Mouse (Mus musculus) lung, postnatal 0 days (tissue): ENCODE measurements at regions not wholly inside any gene's neighbourhood (a gene's known extent, or its start where the extent isn't known, plus 50 kb on each side); places are given as distances from the start of the nearest gene placed in this dataset.
A peak's percentile ranks its signal among the peaks of the same experiment; 100 is the strongest.

Experiments used
- ATAC-seq: fragments of 200-750 bp; cut with Nextera tagmentation; 2 replicates; pipeline ENCODE4 v1.8.0; 2017; ENCODE audit warnings: moderate library complexity
- DNase-seq: peaks from one replicate; pipeline ENCODE4 v3.0.0-alpha.2; 2016; ENCODE audit warnings: low spot score
- H3K27ac ChIP-seq: fragments of 300-500 bp; sonication (generic); 2 replicates; pipeline ENCODE4 v1.5.1; 2014; ENCODE audit warnings: antibody characterized with exemption, mild to moderate bottlenecking, low read length, mixed read lengths
- H3K27me3 ChIP-seq: fragments of 300-500 bp; sonication (generic); replicated peaks from 2 replicates; pipeline ENCODE4 v1.6.1; 2014; ENCODE audit warnings: low read length, mixed read lengths; ENCODE audit not compliant: insufficient read depth
- H3K36me3 ChIP-seq: fragments of 300-500 bp; sonication (generic); 2 replicates; pipeline ENCODE4 v1.6.1; 2014; ENCODE audit warnings: low read length, mixed read lengths; ENCODE audit not compliant: insufficient read depth
- H3K4me1 ChIP-seq: fragments of 300-500 bp; sonication (generic); 2 replicates; pipeline ENCODE4 v1.6.1; 2014; ENCODE audit warnings: antibody characterized with exemption, low read depth, low read length, mixed read lengths; ENCODE audit not compliant: insufficient read depth
- H3K4me2 ChIP-seq: fragments of 300-500 bp; sonication (generic); replicated peaks from 2 replicates; pipeline ENCODE4 v1.6.1; 2014; ENCODE audit warnings: low read depth, mild to moderate bottlenecking, low read length, moderate library complexity, mixed read lengths
- H3K4me3 ChIP-seq: fragments of 300-500 bp; sonication (generic); 2 replicates; pipeline ENCODE4 v1.5.1; 2014; ENCODE audit warnings: low read depth, low read length
- H3K9ac ChIP-seq: fragments of 300-500 bp; sonication (generic); replicated peaks from 2 replicates; pipeline ENCODE4 v1.6.1; 2014; ENCODE audit warnings: low read depth, mild to moderate bottlenecking
- H3K9me3 ChIP-seq: fragments of 300-500 bp; sonication (generic); 2 replicates; pipeline ENCODE4 v1.6.1; 2016; ENCODE audit warnings: low read length, mixed read lengths
- CTCF ChIP-seq: IDR thresholded peaks from 2 replicates; pipeline ENCODE4 v1.5.1; 2016; ENCODE audit warnings: antibody characterized with exemption, mild to moderate bottlenecking
- EP300 ChIP-seq: IDR thresholded peaks from 2 replicates; pipeline ENCODE4 v1.6.1; 2016; ENCODE audit warnings: antibody characterized with exemption, mild to moderate bottlenecking, control low read depth
- WGBS: fragments of 180-500 bp; shearing (Covaris S2); extraction: QIAGEN DNeasy Blood & Tissue Kit; methylation state at CpG from one replicate; pipeline ENCODE4 v1.1.7; 2014; 5-methylcytosine and 5-hydroxymethylcytosine counted together

GRCm38 (mm10) chr4:33589207-33589606 lies 279.1 kb downstream of the Rngtt start:
- Histone ChIP-seq H3K4me2 (no peak overlapping the region), H3K36me3 (no peaks in the 10 kb centered on the region), H3K27me3 (no peaks in the 10 kb centered on the region), H3K9ac (no peak overlapping the region), H3K27ac (no peak overlapping the region), H3K9me3 (no peaks in the 10 kb centered on the region), H3K4me1 (peaks cover 9% of the 10 kb centered on the region; the same call in 1 of the 2 replicates), H3K4me3 (no peak overlapping the region)
- TF ChIP-seq EP300 (no peak), CTCF (no peak)
- ATAC-seq (no peak), DNase-seq (no peak)
- WGBS, result 18% methylated on average over 8 of the region's 8 CpGs

GRCm38 (mm10) chr4:33594997-33595657 lies 285.0 kb downstream of the Rngtt start:
- Histone ChIP-seq H3K4me1 (no peaks in the 10 kb centered on the region), H3K9ac (no peak overlapping the region), H3K27ac (no peak overlapping the region), H3K27me3 (no peaks in the 10 kb centered on the region), H3K4me3 (no peak overlapping the region), H3K9me3 (no peaks in the 10 kb centered on the region), H3K36me3 (no peaks in the 10 kb centered on the region), H3K4me2 (no peak overlapping the region)
- WGBS, result 53% methylated on average over 11 of the region's 11 CpGs
- no peak for TF ChIP-seq CTCF
- TF ChIP-seq EP300, result no peak
- no peak for DNase-seq
- ATAC-seq, result no peak

- Histone ChIP-seq H3K36me3 (no peaks in the 10 kb centered on the region), H3K9ac (no peak overlapping the region), H3K4me3 (no peak overlapping the region), H3K4me2 (no peak overlapping the region), H3K9me3 (no peaks in the 10 kb centered on the region), H3K27ac (no peak overlapping the region), H3K4me1 (no peaks in the 10 kb centered on the region), H3K27me3 (no peaks in the 10 kb centered on the region)
- WGBS, result 73% methylated on average over 9 of the region's 9 CpGs
- DNase-seq (no peak), ATAC-seq (no peak)
- TF ChIP-seq EP300 (no peak), CTCF (no peak)
Observed at GRCm38 (mm10) chr4:33595763-33596162, 285.7 kb downstream of the Rngtt start.

- DNase-seq (no peak), ATAC-seq (no peak)
- Histone ChIP-seq H3K4me3 (no peak overlapping the region), H3K9me3 (no peaks in the 10 kb centered on the region), H3K4me2 (no peak overlapping the region), H3K36me3 (no peaks in the 10 kb centered on the region), H3K9ac (no peak overlapping the region), H3K4me1 (no peaks in the 10 kb centered on the region), H3K27me3 (no peaks in the 10 kb centered on the region), H3K27ac (no peak overlapping the region)
- 81% methylated on average over 1 of the region's 1 CpGs for WGBS
- TF ChIP-seq EP300 (no peak), CTCF (no peak)
Observed at GRCm38 (mm10) chr4:33599966-33600365, 289.9 kb downstream of the Rngtt start.

- no peak overlapping the region for H3K27ac ChIP-seq
- H3K4me2 ChIP-seq, result no peak overlapping the region
- no peaks in the 10 kb centered on the region for H3K9me3 ChIP-seq
- TF ChIP-seq EP300 (no peak), CTCF (no peak)
- ATAC-seq (no peak; the same call in 1 of the 2 replicates), DNase-seq (peak; percentile 23)
- H3K9ac ChIP-seq, result no peak overlapping the region
- 18% methylated on average over 6 of the region's 6 CpGs for WGBS
- no peaks in the 10 kb centered on the region for H3K27me3 ChIP-seq
- no peak overlapping the region for H3K4me3 ChIP-seq
- no peaks in the 10 kb centered on the region for H3K4me1 ChIP-seq
- no peaks in the 10 kb centered on the region for H3K36me3 ChIP-seq
Observed at GRCm38 (mm10) chr4:33600805-33601204, 290.7 kb downstream of the Rngtt start.

GRCm38 (mm10) chr4:33604636-33605035 lies 294.5 kb downstream of the Rngtt start:
- Histone ChIP-seq H3K36me3 (no peaks in the 10 kb centered on the region), H3K27ac (no peak overlapping the region), H3K9ac (no peak overlapping the region), H3K4me3 (no peak overlapping the region), H3K4me2 (no peak overlapping the region), H3K27me3 (no peaks in the 10 kb centered on the region), H3K9me3 (no peaks in the 10 kb centered on the region), H3K4me1 (no peaks in the 10 kb centered on the region)
- 87% methylated on average over 5 of the region's 5 CpGs for WGBS
- DNase-seq, result no peak
- TF ChIP-seq CTCF, result no peak
- TF ChIP-seq EP300, result no peak
- ATAC-seq, result no peak
